Mouse (Mus musculus) liver, embryonic 13.5 days (tissue): ENCODE measurements around the gene Zdhhc14. TPM values are rescaled to one million over a fixed set of nuclear protein-coding genes. Genes with fewer than 3 reads are reported as not detected.

Experiments used
- ATAC-seq: fragments of 200-750 bp; cut with Nextera tagmentation; 2 replicates; pipeline ENCODE4 v1.8.0; 2017; ENCODE audit warnings: low read depth, mild to moderate bottlenecking, moderate number of reproducible peaks, moderate library complexity
- DNase-seq: peaks from one replicate; pipeline ENCODE4 v3.0.0; 2022
- H3K27ac ChIP-seq: fragments of 300-500 bp; sonication (generic); 2 replicates; pipeline ENCODE4 v1.5.1; 2015; ENCODE audit warnings: moderate library complexity, mild to moderate bottlenecking, inconsistent platforms
- H3K27me3 ChIP-seq: fragments of 300-500 bp; sonication (generic); 2 replicates; pipeline ENCODE4 v1.6.1; 2015; ENCODE audit warnings: mild to moderate bottlenecking, inconsistent platforms
- H3K36me3 ChIP-seq: fragments of 300-500 bp; sonication (generic); 2 replicates; pipeline ENCODE4 v1.6.1; 2015; ENCODE audit warnings: mild to moderate bottlenecking, inconsistent platforms
- H3K4me1 ChIP-seq: fragments of 300-500 bp; sonication (generic); replicated peaks from 2 replicates; pipeline ENCODE4 v1.6.1; 2015; ENCODE audit warnings: inconsistent platforms
- H3K4me2 ChIP-seq: fragments of 300-500 bp; sonication (generic); 2 replicates; pipeline ENCODE4 v1.6.1; 2015; ENCODE audit warnings: inconsistent platforms, mild to moderate bottlenecking, moderate library complexity
- H3K4me3 ChIP-seq: fragments of 300-500 bp; sonication (generic); replicated peaks from 2 replicates; pipeline ENCODE4 v1.5.1; 2015; ENCODE audit warnings: mild to moderate bottlenecking, inconsistent platforms
- H3K9ac ChIP-seq: fragments of 300-500 bp; sonication (generic); 2 replicates; pipeline ENCODE4 v1.6.1; 2015; ENCODE audit warnings: mild to moderate bottlenecking, inconsistent platforms
- H3K9me3 ChIP-seq: fragments of 300-500 bp; sonication (generic); replicated peaks from 2 replicates; pipeline ENCODE4 v1.6.1; 2016; ENCODE audit warnings: inconsistent platforms
- WGBS: fragments of 180-500 bp; shearing (Covaris S2); methylation state at CpG from one replicate; pipeline ENCODE4 v1.1.7; 2015; ENCODE audit not compliant: insufficient replicate concordance; 5-methylcytosine and 5-hydroxymethylcytosine counted together
- polyA plus RNA-seq: library from polyadenylated mRNA; unstranded; fragments of >200 nt; fragmentation: Nextera tagmentation; extraction: Ambion mirVana; gene quantifications from 2 replicates; pipeline ENCODE4 v1.2.1, GENCODE M21; 2015

Gene Zdhhc14
- polyA plus RNA-seq, 1 experiment from 2014 or later = 4.7 TPM

DNA sequence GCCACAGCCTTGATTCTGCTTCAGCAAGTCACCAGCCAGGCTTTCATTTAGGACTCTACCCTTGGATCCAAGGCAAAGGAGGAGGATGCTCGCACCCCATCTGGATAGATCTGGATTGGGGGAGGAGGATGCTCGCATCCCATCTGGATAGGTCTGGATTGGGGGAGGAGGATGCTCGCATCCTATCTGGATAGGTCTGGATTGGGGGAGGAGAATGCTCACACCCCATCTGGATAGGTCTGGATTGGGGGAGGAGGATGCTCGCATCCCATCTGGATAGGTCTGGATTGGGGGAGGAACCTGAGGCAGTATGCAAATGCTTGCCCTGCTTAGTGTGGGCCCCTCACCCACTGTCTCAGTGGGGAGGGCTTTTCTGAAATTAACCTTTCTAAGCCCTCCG is 271.4 kb downstream of the Zdhhc14 start:
- DNase-seq (no peak), ATAC-seq (no peak)
- Histone ChIP-seq H3K4me2 (no peak overlapping the region), H3K9me3 (no peaks in the 10 kb centered on the region), H3K27me3 (peaks cover 7% of the 10 kb centered on the region; the same call in 1 of the 2 replicates), H3K4me1 (no peaks in the 10 kb centered on the region), H3K4me3 (no peak overlapping the region), H3K9ac (no peak overlapping the region), H3K27ac (no peak overlapping the region), H3K36me3 (no peaks in the 10 kb centered on the region)
- WGBS = 81% methylated on average over 5 of the region's 5 CpGs

GRCm38 (mm10) chr17:5764270-5764669 is 271.9 kb downstream of the Zdhhc14 start:
- H3K4me2 ChIP-seq = no peak overlapping the region
- no peaks in the 10 kb centered on the region for H3K4me1 ChIP-seq
- WGBS = 50% methylated on average over 5 of the region's 5 CpGs
- ATAC-seq (no peak), DNase-seq (no peak)
- no peaks in the 10 kb centered on the region for H3K9me3 ChIP-seq
- no peak overlapping the region for H3K27ac ChIP-seq
- H3K4me3 ChIP-seq = no peak overlapping the region
- H3K27me3 ChIP-seq = peaks cover 7% of the 10 kb centered on the region; the same call in 1 of the 2 replicates
- H3K9ac ChIP-seq = no peak overlapping the region
- no peaks in the 10 kb centered on the region for H3K36me3 ChIP-seq

GRCm38 (mm10) chr17:5765746-5766145 is 273.4 kb downstream of the Zdhhc14 start:
- H3K4me1 ChIP-seq = no peaks in the 10 kb centered on the region
- no peak overlapping the region for H3K4me2 ChIP-seq
- no peaks in the 10 kb centered on the region for H3K36me3 ChIP-seq
- ATAC-seq (no peak), DNase-seq (no peak)
- WGBS = 55% methylated on average over 4 of the region's 4 CpGs
- H3K9me3 ChIP-seq = no peaks in the 10 kb centered on the region
- H3K9ac ChIP-seq = no peak overlapping the region
- H3K4me3 ChIP-seq = no peak overlapping the region
- H3K27ac ChIP-seq = no peak overlapping the region
- peaks cover 12% of the 10 kb centered on the region; the same call in 1 of the 2 replicates for H3K27me3 ChIP-seq

DNA sequence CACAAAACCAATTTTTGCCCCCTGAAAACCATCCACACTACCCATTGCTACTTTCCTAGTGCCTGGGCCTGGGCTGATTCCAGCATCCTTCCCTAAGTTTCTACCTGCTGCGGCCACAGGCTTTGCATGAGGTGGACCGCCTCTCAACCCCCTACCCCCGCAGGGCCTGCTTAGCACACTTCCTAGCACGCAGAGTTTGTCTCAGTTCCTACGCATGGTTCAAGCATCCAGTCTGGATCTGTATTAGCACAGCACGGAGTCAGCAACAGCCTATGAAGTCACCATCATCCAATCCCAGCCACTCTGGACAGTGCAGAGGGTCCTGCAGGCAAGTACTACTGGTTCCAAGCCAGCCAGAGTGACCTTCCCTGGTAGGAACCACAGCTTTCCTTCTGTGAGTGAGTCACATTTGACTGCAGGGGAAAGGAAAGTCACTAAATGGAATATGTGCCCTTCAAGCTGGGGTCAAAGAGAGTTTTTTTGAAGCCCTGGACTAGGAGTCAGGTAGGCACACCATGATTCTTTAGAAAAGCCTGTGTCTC is 275.9 kb downstream of the Zdhhc14 start:
- WGBS = 55% methylated on average over 6 of the region's 6 CpGs
- Histone ChIP-seq H3K4me1 (0 out of 2 replicates have a peak, but pooled peaks cover 3% of the 10 kb centered on the region), H3K4me3 (no peak overlapping the region), H3K9me3 (no peaks in the 10 kb centered on the region), H3K36me3 (no peaks in the 10 kb centered on the region), H3K4me2 (no peak overlapping the region), H3K9ac (no peak overlapping the region), H3K27me3 (peaks cover 12% of the 10 kb centered on the region; the same call in 1 of the 2 replicates), H3K27ac (no peak overlapping the region)
- ATAC-seq (no peak), DNase-seq (no peak)

- Histone ChIP-seq H3K9ac (no peak overlapping the region), H3K4me3 (no peak overlapping the region), H3K9me3 (no peaks in the 10 kb centered on the region), H3K36me3 (no peaks in the 10 kb centered on the region), H3K4me1 (0 out of 2 replicates have a peak, but pooled peaks cover 3% of the 10 kb centered on the region), H3K4me2 (no peak overlapping the region), H3K27me3 (peaks cover 12% of the 10 kb centered on the region; the same call in 1 of the 2 replicates), H3K27ac (no peak overlapping the region)
- WGBS = 68% methylated on average over 9 of the region's 9 CpGs
- ATAC-seq (no peak), DNase-seq (no peak)
Observed at GRCm38 (mm10) chr17:5768810-5769520, 276.6 kb downstream of the Zdhhc14 start.

DNA sequence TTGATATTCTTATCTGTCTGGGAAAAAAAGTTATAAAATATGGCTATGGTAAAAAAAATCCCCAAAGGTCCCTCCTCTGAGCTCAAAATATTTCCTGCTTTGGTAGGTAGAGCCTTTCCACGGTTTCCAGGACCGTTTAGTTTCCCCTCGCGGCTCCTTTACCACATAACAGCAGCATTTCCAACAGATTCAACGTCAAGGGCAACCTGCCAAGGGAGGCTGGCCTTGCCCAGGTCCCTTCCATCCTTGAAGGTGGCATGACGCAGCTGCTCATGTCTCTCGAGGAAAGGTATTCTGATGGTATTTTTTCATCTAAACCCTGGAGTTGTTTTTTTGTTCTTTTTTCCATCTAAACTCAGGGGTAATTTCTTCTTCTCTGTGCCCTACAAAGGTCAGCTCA is 277.4 kb downstream of the Zdhhc14 start:
- Histone ChIP-seq H3K27me3 (peaks cover 12% of the 10 kb centered on the region; the same call in 1 of the 2 replicates), H3K36me3 (no peaks in the 10 kb centered on the region), H3K27ac (no peak overlapping the region), H3K4me3 (0 out of 2 replicates have a peak overlapping the region, but pooled peaks have one; percentile 20), H3K4me1 (0 out of 2 replicates have a peak, but pooled peaks cover 3% of the 10 kb centered on the region), H3K9me3 (no peaks in the 10 kb centered on the region), H3K9ac (no peak overlapping the region), H3K4me2 (peak overlapping the region; percentile 41; the same call in 1 of the 2 replicates)
- WGBS = 42% methylated on average over 7 of the region's 7 CpGs
- DNase-seq (no peak), ATAC-seq (no peak)

GRCm38 (mm10) chr17:5770265-5771249 is 278.2 kb downstream of the Zdhhc14 start:
- Histone ChIP-seq H3K36me3 (no peaks in the 10 kb centered on the region), H3K4me2 (peak overlapping the region; percentile 41), H3K27me3 (peaks cover 12% of the 10 kb centered on the region; the same call in 1 of the 2 replicates), H3K27ac (no peak overlapping the region), H3K9ac (no peak overlapping the region), H3K4me3 (peak overlapping the region; percentile 20; the same call in 1 of the 2 replicates), H3K9me3 (no peaks in the 10 kb centered on the region), H3K4me1 (0 out of 2 replicates have a peak, but pooled peaks cover 3% of the 10 kb centered on the region)
- peak; percentile 11 for DNase-seq
- peak; percentile 41; the same call in 1 of the 2 replicates for ATAC-seq
- WGBS = 14% methylated on average over 22 of the region's 22 CpGs

GRCm38 (mm10) chr17:5780213-5780975 is 288.0 kb downstream of the Zdhhc14 start:
- no peak overlapping the region for H3K9ac ChIP-seq
- WGBS = 56% methylated on average over 5 of the region's 5 CpGs
- ATAC-seq (no peak), DNase-seq (no peak)
- no peak overlapping the region for H3K4me2 ChIP-seq
- H3K4me1 ChIP-seq = no peaks in the 10 kb centered on the region
- no peak overlapping the region for H3K4me3 ChIP-seq
- H3K27ac ChIP-seq = no peak overlapping the region
- H3K27me3 ChIP-seq = no peaks in the 10 kb centered on the region
- no peaks in the 10 kb centered on the region for H3K36me3 ChIP-seq
- H3K9me3 ChIP-seq = no peaks in the 10 kb centered on the region

DNA sequence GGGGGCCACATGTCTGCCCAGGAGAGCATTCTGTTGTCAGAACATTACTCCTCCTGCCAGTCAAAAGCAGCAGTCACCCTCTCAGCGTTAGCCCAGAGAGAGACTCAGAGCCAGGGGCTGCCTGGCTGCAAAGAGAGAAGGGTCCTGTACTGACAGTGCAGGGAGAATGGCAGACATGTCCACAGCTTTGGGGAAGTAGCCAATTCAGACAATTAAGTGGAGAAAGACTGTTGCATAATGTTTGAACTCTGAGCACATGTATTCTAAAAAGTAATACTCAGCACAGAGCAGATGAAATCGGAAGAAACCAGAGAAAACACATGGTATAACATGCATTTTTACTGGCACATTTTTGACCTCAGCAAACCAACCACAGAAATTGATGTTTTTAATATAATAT is 292.9 kb downstream of the Zdhhc14 start:
- 39% methylated on average over 2 of the region's 2 CpGs for WGBS
- no peak overlapping the region for H3K27ac ChIP-seq
- no peak overlapping the region for H3K4me3 ChIP-seq
- H3K4me2 ChIP-seq = no peak overlapping the region
- DNase-seq (no peak), ATAC-seq (no peak)
- no peak overlapping the region for H3K9ac ChIP-seq
- H3K9me3 ChIP-seq = no peaks in the 10 kb centered on the region
- no peaks in the 10 kb centered on the region for H3K27me3 ChIP-seq
- H3K36me3 ChIP-seq = no peaks in the 10 kb centered on the region
- H3K4me1 ChIP-seq = no peaks in the 10 kb centered on the region

- WGBS = 46% methylated on average over 12 of the region's 12 CpGs
- peaks cover 47% of the 10 kb centered on the region for H3K4me1 ChIP-seq
Observed at GRCm38 (mm10) chr17:5792164-5792791, 299.9 kb downstream of the Zdhhc14 start.

More at GRCm38 (mm10) chr17:5792164-5792791, 299.9 kb downstream of the Zdhhc14 start:
- DNase-seq = no peak
- ATAC-seq = no peak
- H3K36me3 ChIP-seq = no peaks in the 10 kb centered on the region
- H3K9me3 ChIP-seq = no peaks in the 10 kb centered on the region
- no peaks in the 10 kb centered on the region for H3K27me3 ChIP-seq
- no peak overlapping the region for H3K4me2 ChIP-seq
- no peak overlapping the region for H3K4me3 ChIP-seq
- no peak overlapping the region for H3K27ac ChIP-seq
- no peak overlapping the region for H3K9ac ChIP-seq
